Mouse (Mus musculus) C2C12 (cell line): ENCODE measurements around the gene Smim17. TPM values are rescaled to one million over a fixed set of nuclear protein-coding genes. Genes with fewer than 3 reads are reported as not detected.

Experiments used
- H3K27me3 ChIP-seq: one replicate; pipeline ENCODE4 v1.6.1; 2011; ENCODE audit not compliant: control insufficient read depth, insufficient read depth, insufficient read length
- H3K36me3 ChIP-seq: one replicate; pipeline ENCODE4 v1.6.1; 2011; ENCODE audit not compliant: control insufficient read depth, insufficient read depth
- H3K4me3 ChIP-seq: one replicate; pipeline ENCODE4 v1.5.1; 2011; ENCODE audit warnings: mild to moderate bottlenecking, control low read depth; ENCODE audit not compliant: poor library complexity, insufficient read depth, severe bottlenecking
- H3K79me2 ChIP-seq: one replicate; pipeline ENCODE4 v1.6.1; 2011; ENCODE audit not compliant: control insufficient read depth, insufficient read depth
- H3K79me3 ChIP-seq: one replicate; pipeline ENCODE4 v1.6.1; 2011; ENCODE audit warnings: low read depth, control low read depth
- H3ac ChIP-seq: one replicate; pipeline ENCODE3; 2011; ENCODE audit warnings: low read depth; ENCODE audit not compliant: control insufficient read depth, insufficient read length
- CEBPB ChIP-seq: IDR thresholded peaks from one replicate; pipeline ENCODE4 v1.6.1; 2011; ENCODE audit warnings: low read depth, mild to moderate bottlenecking, control low read depth, moderate library complexity
- CTCF ChIP-seq: IDR thresholded peaks from one replicate; pipeline ENCODE4 v1.5.1; 2011; ENCODE audit not compliant: control insufficient read depth, insufficient read depth, insufficient read length
- FOSL1 ChIP-seq: IDR thresholded peaks from one replicate; pipeline ENCODE4 v1.8.0; 2011; ENCODE audit warnings: mild to moderate bottlenecking, low read length; ENCODE audit not compliant: poor library complexity, insufficient read depth, severe bottlenecking
- MAX ChIP-seq: IDR thresholded peaks from one replicate; pipeline ENCODE4 v1.6.1; 2011; ENCODE audit warnings: mild to moderate bottlenecking, control low read depth
- MYOD1 ChIP-seq: IDR thresholded peaks from one replicate; pipeline ENCODE4 v1.6.1; 2011; ENCODE audit warnings: low read depth; ENCODE audit not compliant: control insufficient read depth, insufficient read length
- MYOG ChIP-seq: IDR thresholded peaks from one replicate; pipeline ENCODE4 v1.6.1; 2011; ENCODE audit not compliant: control insufficient read depth, insufficient read length; ENCODE audit errors: extremely low read depth
- USF1 ChIP-seq: IDR thresholded peaks from one replicate; pipeline ENCODE4 v1.6.1; 2011; ENCODE audit warnings: low read depth, mild to moderate bottlenecking, control low read depth, moderate library complexity
- polyA plus RNA-seq: library from polyadenylated mRNA; unstranded; fragments of >200 nt; fragmentation: generic; extraction: Trizol; gene quantifications from one replicate; pipeline ENCODE4 v1.2.1, GENCODE M21; 2012; ENCODE audit warnings: missing spikeins

Smim17 gene
- polyA plus RNA-seq, 1 experiment, result 0.06 TPM

DNA sequence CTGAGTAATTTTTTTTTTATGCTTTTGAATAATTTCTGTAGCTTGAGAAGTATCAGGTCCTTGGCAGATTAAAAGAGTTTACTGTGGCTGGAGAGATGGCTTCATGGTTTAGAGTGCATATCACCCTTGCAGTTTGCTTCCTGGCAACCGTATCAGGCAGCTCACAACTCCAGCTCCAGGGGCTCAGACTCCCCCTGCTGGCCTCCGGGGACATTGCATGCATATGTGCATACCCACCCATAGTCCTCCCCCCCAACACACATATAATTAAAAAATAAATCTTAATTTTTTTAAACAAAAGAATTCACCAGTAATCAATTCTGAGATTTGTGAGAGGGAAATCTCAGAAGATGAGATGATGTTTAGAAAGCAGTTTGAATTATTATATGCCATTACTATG is 31.8 kb downstream of the Smim17 start:
- no peaks in the 10 kb centered on the region for H3K27me3 ChIP-seq
- H3ac ChIP-seq, result no peak overlapping the region
- no peaks in the 10 kb centered on the region for H3K79me3 ChIP-seq
- H3K4me3 ChIP-seq, result no peak overlapping the region
- no peaks in the 10 kb centered on the region for H3K36me3 ChIP-seq
- TF ChIP-seq FOSL1 (no peak), MYOD1 (no peak), MYOG (no peak), USF1 (no peak), MAX (no peak), CEBPB (no peak), CTCF (no peak)
- H3K79me2 ChIP-seq, result no peaks in the 10 kb centered on the region

GRCm38 (mm10) chr7:6438388-6438787 is 39.9 kb downstream of the Smim17 start, which contains the start of gene Olfr1344:
Olfr1344 (plus strand) TSS chr7:6438688.
- TF ChIP-seq FOSL1 (no peak), MAX (no peak), CEBPB (no peak), MYOG (no peak), CTCF (no peak), MYOD1 (no peak), USF1 (no peak)
- no peaks in the 10 kb centered on the region for H3K36me3 ChIP-seq
- H3K79me2 ChIP-seq, result no peaks in the 10 kb centered on the region
- H3K27me3 ChIP-seq, result no peaks in the 10 kb centered on the region
- no peak within 1 kb of the TSS for H3ac ChIP-seq
- H3K4me3 ChIP-seq, result no peak within 1 kb of the TSS
- no peaks in the 10 kb centered on the region for H3K79me3 ChIP-seq

- no peaks in the 10 kb centered on the region for H3K36me3 ChIP-seq
- no peaks in the 10 kb centered on the region for H3K27me3 ChIP-seq
- no peak overlapping the region for H3ac ChIP-seq
- no peaks in the 10 kb centered on the region for H3K79me2 ChIP-seq
- H3K79me3 ChIP-seq, result no peaks in the 10 kb centered on the region
- TF ChIP-seq MYOG (no peak), USF1 (no peak), MYOD1 (no peak), CEBPB (no peak), MAX (no peak)
- H3K4me3 ChIP-seq, result no peak overlapping the region
Observed at GRCm38 (mm10) chr7:6441173-6441572, 42.7 kb downstream of the Smim17 start.

DNA sequence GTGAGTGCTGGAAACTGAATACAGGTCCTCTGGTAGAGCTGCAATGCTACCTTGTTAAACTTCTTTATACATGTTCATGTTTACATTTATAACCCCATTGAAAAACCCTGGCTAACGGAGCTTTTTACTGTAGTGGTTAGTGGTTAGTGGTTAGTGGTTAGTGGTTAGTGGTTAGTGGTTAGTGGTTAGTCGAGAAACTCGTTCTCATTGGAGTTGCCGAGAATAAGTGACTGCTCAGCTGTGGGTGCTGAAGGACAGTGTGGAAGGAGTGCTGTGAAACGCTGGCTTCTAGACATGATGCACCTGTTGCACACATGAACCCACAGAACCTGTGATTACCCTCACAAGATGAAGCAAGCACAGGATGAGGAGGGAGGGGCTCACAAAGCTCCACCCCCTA is 49.3 kb downstream of the Smim17 start:
- H3K27me3 ChIP-seq, result no peaks in the 10 kb centered on the region
- TF ChIP-seq CTCF (no peak), USF1 (no peak), MYOD1 (no peak), MYOG (no peak), MAX (no peak), FOSL1 (no peak), CEBPB (no peak)
- H3K79me2 ChIP-seq, result no peaks in the 10 kb centered on the region
- H3K4me3 ChIP-seq, result no peak overlapping the region
- H3K36me3 ChIP-seq, result no peaks in the 10 kb centered on the region
- no peak overlapping the region for H3ac ChIP-seq
- no peaks in the 10 kb centered on the region for H3K79me3 ChIP-seq

DNA sequence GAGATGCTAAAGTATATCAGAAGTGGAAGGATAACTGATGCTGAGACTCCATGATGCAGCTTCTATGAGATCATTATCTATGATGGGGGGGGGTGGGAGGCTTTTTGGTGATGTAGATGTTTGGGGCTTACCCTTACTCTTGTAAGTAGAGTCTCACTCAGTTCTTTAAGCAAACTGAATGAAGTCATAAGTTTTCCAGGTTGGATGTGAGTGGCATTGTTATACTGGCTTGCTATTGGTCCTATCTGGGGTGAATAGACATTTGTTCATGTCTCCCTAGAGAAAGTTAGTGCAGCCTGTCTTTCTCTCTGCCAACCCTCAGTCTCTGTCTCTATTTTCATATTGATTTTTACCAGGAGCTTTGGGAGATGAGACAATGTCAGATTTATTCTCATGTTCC is 57.4 kb downstream of the Smim17 start, which contains the start of gene Olfr1336:
Gene Olfr1336 (plus strand): TSS at position 301 of the 400 bp plus-strand sequence.
- no peaks in the 10 kb centered on the region for H3K79me3 ChIP-seq
- no peaks in the 10 kb centered on the region for H3K79me2 ChIP-seq
- TF ChIP-seq MAX (no peak), MYOG (no peak)
- no peaks in the 10 kb centered on the region for H3K27me3 ChIP-seq
- H3ac ChIP-seq, result no peak within 1 kb of the TSS
- H3K4me3 ChIP-seq, result no peak within 1 kb of the TSS
- H3K36me3 ChIP-seq, result no peaks in the 10 kb centered on the region

DNA sequence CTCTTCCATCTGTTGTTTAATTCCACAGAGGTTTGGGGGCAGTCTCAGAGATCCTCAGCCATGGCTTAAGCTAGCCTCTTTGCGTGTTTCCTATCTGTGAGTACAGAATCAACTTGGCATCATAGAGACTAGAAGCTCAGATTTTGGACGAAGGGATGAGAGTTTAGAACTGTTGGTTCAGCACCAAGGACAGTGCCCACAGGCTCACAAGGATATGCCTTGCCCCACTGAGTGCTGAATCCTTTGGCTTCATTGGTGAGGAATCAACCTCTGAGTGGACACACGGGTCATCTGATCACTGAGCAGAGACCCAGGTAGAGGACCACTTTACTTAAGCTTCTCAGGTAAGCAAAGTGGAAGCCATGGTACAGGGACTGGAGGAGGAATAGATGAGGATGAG is 57.9 kb downstream of the Smim17 start:
- TF ChIP-seq MYOD1, result no peak
- no peak for TF ChIP-seq FOSL1
- no peak for TF ChIP-seq MYOG
- TF ChIP-seq USF1, result no peak
- no peak for TF ChIP-seq CEBPB
- H3K4me3 ChIP-seq, result no peak overlapping the region
- H3K79me2 ChIP-seq, result no peaks in the 10 kb centered on the region
- H3ac ChIP-seq, result no peak overlapping the region
- no peaks in the 10 kb centered on the region for H3K27me3 ChIP-seq
- no peaks in the 10 kb centered on the region for H3K36me3 ChIP-seq
- no peaks in the 10 kb centered on the region for H3K79me3 ChIP-seq
